Mouse (Mus musculus) MEL (cell line): Measurements from ENCODE around the gene Parp4. TPM values are rescaled to one million over a fixed set of nuclear protein-coding genes. Genes with fewer than 3 reads are reported as not detected.

Experiments used
- DNase-seq: peaks from one replicate; pipeline ENCODE4 v3.0.0; 2011; ENCODE audit warnings: low read depth, low spot score
- H3K27ac ChIP-seq: 2 replicates; pipeline ENCODE4 v1.5.1; 2012; ENCODE audit warnings: low read depth, mild to moderate bottlenecking, control low read depth, low read length, moderate library complexity; ENCODE audit not compliant: control insufficient read depth
- H3K27me3 ChIP-seq, 2 experiments: fragments of 150-350 bp in 1 of 2; sonication (generic) in 1 of 2; 2 replicates each; pipeline ENCODE4 v1.6.1; 2012; ENCODE audit warnings: low read length in 2 of 2, mild to moderate bottlenecking in 2 of 2, improper control_type of control experiment in 1 of 2, moderate library complexity in 1 of 2; ENCODE audit not compliant: insufficient read depth in 2 of 2, control insufficient read depth in 1 of 2
- H3K36me3 ChIP-seq, 2 experiments: 2 replicates each; pipeline ENCODE4 v1.6.1; 2012 to 2014; ENCODE audit warnings: low read length in 2 of 2, improper control_type of control experiment in 1 of 2, inconsistent platforms in 1 of 2, mild to moderate bottlenecking in 1 of 2; ENCODE audit not compliant: insufficient read depth in 2 of 2, control insufficient read depth in 1 of 2
- H3K4me1 ChIP-seq, 2 experiments: fragments of 150-350 bp in 1 of 2; sonication (generic) in 1 of 2; 2 replicates each; pipeline ENCODE4 v1.6.1; 2012; ENCODE audit warnings: low read length in 2 of 2, improper control_type of control experiment in 1 of 2, mild to moderate bottlenecking in 1 of 2; ENCODE audit not compliant: insufficient read depth in 2 of 2, control insufficient read depth in 1 of 2
- H3K4me3 ChIP-seq, 2 experiments: fragments of 150-350 bp in 1 of 2; sonication (generic) in 1 of 2; 2 replicates each; pipeline ENCODE4 v1.5.1; 2012; ENCODE audit warnings: low read depth in 2 of 2, low read length in 2 of 2, mild to moderate bottlenecking in 2 of 2, moderate library complexity in 2 of 2, control low read depth in 1 of 2, improper control_type of control experiment in 1 of 2; ENCODE audit not compliant: control insufficient read depth in 1 of 2, insufficient read depth in 1 of 2
- H3K79me2 ChIP-seq: 2 replicates; pipeline ENCODE4 v1.6.1; 2012; ENCODE audit warnings: mild to moderate bottlenecking, low read length, moderate library complexity; ENCODE audit not compliant: control insufficient read depth, poor library complexity, insufficient read depth
- H3K9ac ChIP-seq: 2 replicates; pipeline ENCODE4 v1.6.1; 2012; ENCODE audit warnings: low read depth, mild to moderate bottlenecking, control low read depth, low read length, moderate library complexity; ENCODE audit not compliant: control insufficient read depth, poor library complexity, severe bottlenecking
- H3K9me3 ChIP-seq: fragments of 150-350 bp; sonication (generic); replicated peaks from 2 replicates; pipeline ENCODE4 v1.6.1; 2012; ENCODE audit warnings: mild to moderate bottlenecking, low read length, improper control_type of control experiment, moderate library complexity; ENCODE audit not compliant: insufficient read depth
- BHLHE40 ChIP-seq: IDR thresholded peaks from 2 replicates; pipeline ENCODE4 v1.6.1; 2012; ENCODE audit warnings: low read depth, mild to moderate bottlenecking, inconsistent platforms, low read length, improper control_type of control experiment, borderline replicate concordance
- CTCF ChIP-seq, 3 experiments: IDR thresholded peaks in 2 of 3; conservative IDR thresholded peaks in 1 of 3; 2 replicates each; pipeline ENCODE4 v1.5.1; 2011 to 2012; ENCODE audit warnings: low read length in 3 of 3, low read depth in 2 of 3, mild to moderate bottlenecking in 2 of 3, improper control_type of control experiment in 1 of 3, inconsistent platforms in 1 of 3, mixed read lengths in 1 of 3, moderate library complexity in 1 of 3; ENCODE audit not compliant: control insufficient read depth in 1 of 3, insufficient read depth in 1 of 3, poor library complexity in 1 of 3, severe bottlenecking in 1 of 3
- ELF1 ChIP-seq: IDR thresholded peaks from 2 replicates; pipeline ENCODE4 v1.6.1; 2014; ENCODE audit warnings: low read depth, mild to moderate bottlenecking, inconsistent platforms, low read length, improper control_type of control experiment, moderate library complexity
- ETS1 ChIP-seq: IDR thresholded peaks from 2 replicates; pipeline ENCODE4 v1.6.1; 2012; ENCODE audit warnings: low read depth, mild to moderate bottlenecking, inconsistent platforms, low read length, improper control_type of control experiment, moderate library complexity
- GABPA ChIP-seq: IDR thresholded peaks from 2 replicates; pipeline ENCODE4 v1.6.1; 2012; ENCODE audit warnings: low read depth, mild to moderate bottlenecking, inconsistent platforms, low read length, improper control_type of control experiment, moderate library complexity
- KAT2A ChIP-seq: conservative IDR thresholded peaks from 2 replicates; pipeline ENCODE4 v1.6.1; 2012; ENCODE audit warnings: low read depth, low read length, improper control_type of control experiment, inconsistent platforms
- MAFK ChIP-seq: IDR thresholded peaks from 2 replicates; pipeline ENCODE4 v1.6.1; 2011; ENCODE audit warnings: low read depth, mild to moderate bottlenecking, low read length, improper control_type of control experiment, borderline replicate concordance
- MAX ChIP-seq: IDR thresholded peaks from 2 replicates; pipeline ENCODE4 v1.6.1; 2011; ENCODE audit warnings: low read length, improper control_type of control experiment
- MEF2A ChIP-seq: IDR thresholded peaks from 2 replicates; pipeline ENCODE4 v1.6.1; 2014; ENCODE audit warnings: low read depth, mild to moderate bottlenecking, inconsistent platforms, low read length, improper control_type of control experiment; ENCODE audit not compliant: poor library complexity, insufficient replicate concordance, severe bottlenecking; ENCODE audit errors: extremely low read depth
- MXI1 ChIP-seq: IDR thresholded peaks from 2 replicates; pipeline ENCODE4 v1.6.1; 2011; ENCODE audit warnings: mild to moderate bottlenecking, low read depth, low read length, improper control_type of control experiment
- MYB ChIP-seq: IDR thresholded peaks from 2 replicates; pipeline ENCODE4 v1.6.1; 2011; ENCODE audit warnings: mild to moderate bottlenecking, low read depth, low read length, improper control_type of control experiment
- NELFE ChIP-seq: IDR thresholded peaks from 2 replicates; pipeline ENCODE4 v1.6.1; 2011; ENCODE audit warnings: low read depth, low read length, improper control_type of control experiment
- NRF1 ChIP-seq: IDR thresholded peaks from 2 replicates; pipeline ENCODE4 v1.6.1; 2014; ENCODE audit warnings: low read depth, mild to moderate bottlenecking, inconsistent platforms, low read length, improper control_type of control experiment, moderate library complexity; ENCODE audit not compliant: poor library complexity, insufficient read depth, severe bottlenecking
- POLR2AphosphoS5 ChIP-seq: IDR thresholded peaks from 2 replicates; pipeline ENCODE4 v1.6.1; 2012; ENCODE audit warnings: low read depth, borderline replicate concordance, mild to moderate bottlenecking, inconsistent platforms, low read length, moderate library complexity, mixed read lengths
- RAD21 ChIP-seq: IDR thresholded peaks from 2 replicates; pipeline ENCODE4 v1.6.1; 2011; ENCODE audit warnings: mild to moderate bottlenecking, low read depth, low read length, improper control_type of control experiment
- SIN3A ChIP-seq: IDR thresholded peaks from 2 replicates; pipeline ENCODE4 v1.6.1; 2012; ENCODE audit warnings: low read length, improper control_type of control experiment, inconsistent platforms
- TCF12 ChIP-seq: IDR thresholded peaks from 2 replicates; pipeline ENCODE4 v1.6.1; 2014; ENCODE audit warnings: low read depth, mild to moderate bottlenecking, inconsistent platforms, low read length, improper control_type of control experiment, moderate library complexity
- USF1 ChIP-seq: IDR thresholded peaks from 2 replicates; pipeline ENCODE4 v1.6.1; 2014; ENCODE audit warnings: low read depth, mild to moderate bottlenecking, inconsistent platforms, low read length, improper control_type of control experiment, moderate library complexity
- ZC3H11A ChIP-seq: IDR thresholded peaks from 2 replicates; pipeline ENCODE4 v1.6.1; 2012; ENCODE audit warnings: low read depth, mild to moderate bottlenecking, inconsistent platforms, low read length, improper control_type of control experiment
- polyA plus RNA-seq, 2 experiments: library from polyadenylated mRNA; stranded (reverse) in 1 of 2; unstranded in 1 of 2; fragments of >175 nt in 1 of 2; fragments of >200 nt in 1 of 2; gene quantifications; 2 replicates each; pipeline versions ENCODE4 v1.2.1 to v1.2.4; 2012; ENCODE audit warnings: low replicate concordance in 2 of 2, low read depth in 1 of 2; ENCODE audit not compliant: insufficient read length in 2 of 2, insufficient read depth in 1 of 2, missing spikeins in 1 of 2
- total RNA-seq: library from RNA; depleted of rRNA; stranded (reverse); fragments of 300-350 nt; gene quantifications from 2 replicates; pipeline ENCODE4 v1.2.3, GENCODE M21; 2012

Parp4 gene
- total and polyA plus RNA-seq, 3 experiments, result 1.5 to 5.2 TPM; not detected in 1

DNA sequence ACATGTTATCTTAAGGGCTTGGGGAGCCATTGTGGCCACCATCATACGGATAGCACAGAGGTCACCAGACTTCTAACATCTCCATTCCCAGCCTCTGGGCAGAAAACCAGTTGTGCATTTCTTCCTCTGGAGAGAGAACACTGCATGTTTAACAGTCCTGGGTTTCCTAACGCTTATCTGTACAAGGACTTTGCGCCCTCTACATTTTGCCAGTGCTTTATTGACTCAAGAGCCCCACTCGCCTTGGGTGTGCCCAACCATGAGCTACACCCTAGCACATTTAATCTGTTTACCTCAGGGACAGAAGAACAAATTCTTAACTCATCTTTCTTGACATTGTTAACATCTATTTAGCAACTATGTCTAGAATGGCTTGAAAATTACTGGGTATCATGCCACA is 50.8 kb downstream of the Parp4 start:
- TF ChIP-seq NRF1 (no peak), MYB (no peak), ZC3H11A (no peak), BHLHE40 (no peak), KAT2A (no peak), RAD21 (no peak)
- H3K9ac ChIP-seq, result no peak overlapping the region
- H3K79me2 ChIP-seq, result no peaks in the 10 kb centered on the region
- H3K27ac ChIP-seq, result no peak overlapping the region
- DNase-seq, result no peak
- no peaks in the 10 kb centered on the region for H3K9me3 ChIP-seq
- no peaks in the 10 kb centered on the region for H3K36me3 ChIP-seq
- 0 out of 4 replicates have a peak, but pooled peaks cover 0 to 4% of the 10 kb centered on the region in 2 experiments for H3K4me1 ChIP-seq
- no peaks in the 10 kb centered on the region for H3K27me3 ChIP-seq
- no peak overlapping the region for H3K4me3 ChIP-seq

DNA sequence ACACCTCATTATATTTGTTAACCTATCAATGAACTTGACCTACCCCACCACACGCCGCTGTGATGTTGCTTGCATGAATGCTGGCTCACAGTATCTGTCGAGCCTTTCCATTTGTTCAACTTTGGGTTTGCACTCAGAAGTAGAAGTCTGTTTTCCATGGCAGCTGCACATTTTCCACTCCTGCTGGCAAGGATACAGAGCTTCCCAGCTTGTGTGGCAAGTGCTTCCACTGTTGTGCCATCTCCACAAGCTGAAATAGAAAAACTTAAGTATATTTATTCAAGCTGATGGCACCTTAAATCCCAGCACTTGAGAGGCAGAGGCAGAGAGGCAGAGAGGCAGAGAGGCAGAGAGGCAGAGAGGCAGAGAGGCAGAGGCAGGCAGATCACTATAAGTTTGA is 52.9 kb downstream of the Parp4 start:
- no peaks in the 10 kb centered on the region for H3K79me2 ChIP-seq
- H3K9me3 ChIP-seq, result no peaks in the 10 kb centered on the region
- no peak for DNase-seq
- 0 out of 4 replicates have a peak, but pooled peaks cover 0 to 4% of the 10 kb centered on the region in 2 experiments for H3K4me1 ChIP-seq
- H3K36me3 ChIP-seq, result no peaks in the 10 kb centered on the region
- H3K4me3 ChIP-seq, result no peak overlapping the region
- TF ChIP-seq USF1, result no peak
- TF ChIP-seq MYB, result no peak
- TF ChIP-seq TCF12, result no peak
- no peak for TF ChIP-seq ETS1
- TF ChIP-seq ZC3H11A, result no peak
- TF ChIP-seq POLR2AphosphoS5, result no peak
- no peak for TF ChIP-seq MAFK
- no peak for TF ChIP-seq SIN3A
- no peak for TF ChIP-seq CTCF (IDR thresholded peaks at IDR 0.05 in 2 of 3, conservative IDR thresholded peaks at IDR 0.05 in 1 of 3; ENCODE audit: control insufficient read depth in 1 of 3, insufficient read depth in 1 of 3, low read depth in 2 of 3, low read length in 3 of 3, poor library complexity in 1 of 3, severe bottlenecking in 1 of 3)
- TF ChIP-seq NELFE, result no peak
- TF ChIP-seq MXI1, result no peak
- TF ChIP-seq KAT2A, result no peak
- TF ChIP-seq ELF1, result no peak
- no peak for TF ChIP-seq MEF2A
- TF ChIP-seq GABPA, result no peak
- TF ChIP-seq MAX, result no peak
- H3K27ac ChIP-seq, result no peak overlapping the region
- H3K9ac ChIP-seq, result no peak overlapping the region
- H3K27me3 ChIP-seq, result no peaks in the 10 kb centered on the region
